Mouse (Mus musculus) megakaryocyte, embryonic 14.5 days (primary cell): ENCODE data around the gene Rho. TPM values are rescaled to one million over a fixed set of nuclear protein-coding genes. Genes with fewer than 3 reads are reported as not detected.
A peak's percentile ranks its signal among the peaks of the same experiment; 100 is the strongest.

Experiments
- H3K27me3 ChIP-seq: replicated peaks from 2 replicates; pipeline ENCODE3; 2012; ENCODE audit warnings: inconsistent platforms
- H3K36me3 ChIP-seq: replicated peaks from 2 replicates; pipeline ENCODE3; 2012; ENCODE audit warnings: low read length, inconsistent platforms, mixed read lengths
- H3K4me1 ChIP-seq: 2 replicates; pipeline ENCODE4 v1.6.1; 2012; ENCODE audit warnings: inconsistent platforms
- H3K4me3 ChIP-seq: replicated peaks from 2 replicates; pipeline ENCODE3; 2012; ENCODE audit warnings: moderate library complexity, mild to moderate bottlenecking, inconsistent platforms
- H3K9me3 ChIP-seq: 2 replicates; pipeline ENCODE4 v1.6.1; 2012; ENCODE audit warnings: inconsistent platforms
- FLI1 ChIP-seq: IDR thresholded peaks from 2 replicates; pipeline ENCODE4 v1.6.1; 2012; ENCODE audit warnings: low read length, inconsistent platforms, mixed read lengths
- GATA1 ChIP-seq: IDR thresholded peaks from 3 replicates; pipeline ENCODE4 v1.6.1; 2012; ENCODE audit warnings: mixed read lengths, low read length, inconsistent platforms, borderline replicate concordance
- polyA plus RNA-seq: library from polyadenylated mRNA; stranded (reverse); fragments of >175 nt; gene quantifications from 2 replicates; pipeline ENCODE4 v1.2.3, GENCODE M21; 2012; ENCODE audit warnings: low replicate concordance; ENCODE audit not compliant: insufficient read depth

The Rho gene
- polyA plus RNA-seq, 1 experiment = not detected

GRCm38 (mm10) chr6:115911763-115912162 is 19.8 kb upstream of the Rho start:
- TF ChIP-seq GATA1 = no peak
- no peak for TF ChIP-seq FLI1
- Histone ChIP-seq H3K9me3 (no peaks in the 10 kb centered on the region), H3K4me1 (peaks cover 90% of the 10 kb centered on the region)

DNA sequence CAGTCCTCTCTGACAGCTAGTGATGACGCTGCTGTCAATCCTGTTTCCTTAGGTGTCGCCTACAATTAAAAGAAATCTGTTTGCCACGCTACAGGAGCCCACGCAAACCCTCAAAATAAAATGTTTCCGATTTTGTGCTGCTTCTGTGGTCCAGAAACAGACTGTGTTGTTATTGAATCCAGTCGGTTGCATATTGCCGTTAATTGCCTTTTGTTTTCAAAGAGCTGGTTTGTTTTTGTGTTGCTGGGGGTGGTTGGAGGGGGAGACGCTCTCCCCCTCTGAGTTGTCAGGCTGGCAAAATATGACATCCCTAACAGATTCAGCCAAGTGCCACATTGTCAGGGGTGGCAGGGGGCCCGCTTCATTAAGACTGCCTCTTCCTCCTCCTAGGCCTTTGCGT is 18.1 kb upstream of the Rho start:
- TF ChIP-seq GATA1 (no peak), FLI1 (no peak)
- peaks cover 85% of the 10 kb centered on the region for H3K4me1 ChIP-seq
- peaks cover 4% of the 10 kb centered on the region for H3K27me3 ChIP-seq
- no peaks in the 10 kb centered on the region for H3K9me3 ChIP-seq
- H3K4me3 ChIP-seq = no peak overlapping the region
- H3K36me3 ChIP-seq = no peaks in the 10 kb centered on the region

More at GRCm38 (mm10) chr6:115911763-115912162, 19.8 kb upstream of the Rho start:
- H3K4me3 ChIP-seq = no peak overlapping the region
- H3K36me3 ChIP-seq = no peaks in the 10 kb centered on the region
- H3K27me3 ChIP-seq = peaks cover 4% of the 10 kb centered on the region

- Histone ChIP-seq H3K27me3 (peaks cover 4% of the 10 kb centered on the region), H3K36me3 (no peaks in the 10 kb centered on the region), H3K4me3 (no peak overlapping the region), H3K9me3 (no peaks in the 10 kb centered on the region), H3K4me1 (peaks cover 78% of the 10 kb centered on the region)
- TF ChIP-seq FLI1 = no peak
Measured at GRCm38 (mm10) chr6:115914511-115915202, 16.9 kb upstream of the Rho start.

- H3K4me1 ChIP-seq = peaks cover 76% of the 10 kb centered on the region
- TF ChIP-seq FLI1 (no peak), GATA1 (no peak)
- no peaks in the 10 kb centered on the region for H3K9me3 ChIP-seq
- peak overlapping the region; percentile 5 for H3K4me3 ChIP-seq
- H3K36me3 ChIP-seq = no peaks in the 10 kb centered on the region
- H3K27me3 ChIP-seq = peaks cover 12% of the 10 kb centered on the region
Measured at GRCm38 (mm10) chr6:115915601-115916445, 15.7 kb upstream of the Rho start.

DNA sequence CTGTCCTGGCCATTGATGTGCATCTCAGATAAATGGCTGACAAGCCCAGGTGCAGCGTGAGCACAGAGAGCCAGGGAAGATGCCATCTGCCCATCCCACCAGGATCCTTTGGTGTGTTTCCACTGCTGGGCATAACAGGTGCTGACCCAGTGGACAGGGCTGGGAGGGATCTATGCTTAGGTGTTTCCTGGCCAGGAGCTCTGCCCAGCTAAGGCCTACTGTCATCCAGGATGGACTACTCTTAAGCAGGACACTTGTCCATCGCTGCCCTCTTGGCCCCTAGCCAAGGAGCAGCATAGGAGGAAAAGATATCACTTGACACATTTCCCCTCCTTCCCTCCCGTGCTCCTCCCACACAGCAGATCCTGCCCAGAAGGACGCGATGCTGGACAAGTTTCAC is 14.9 kb upstream of the Rho start:
- H3K36me3 ChIP-seq = no peaks in the 10 kb centered on the region
- H3K27me3 ChIP-seq = peaks cover 12% of the 10 kb centered on the region
- H3K9me3 ChIP-seq = no peaks in the 10 kb centered on the region
- no peak for TF ChIP-seq FLI1
- no peak for TF ChIP-seq GATA1
- H3K4me3 ChIP-seq = peak overlapping the region; percentile 33
- peaks cover 68% of the 10 kb centered on the region for H3K4me1 ChIP-seq

- no peak for TF ChIP-seq GATA1
- TF ChIP-seq FLI1 = no peak
- peaks cover 59% of the 10 kb centered on the region for H3K4me1 ChIP-seq
Measured at GRCm38 (mm10) chr6:115918615-115919014, 12.9 kb upstream of the Rho start.

DNA sequence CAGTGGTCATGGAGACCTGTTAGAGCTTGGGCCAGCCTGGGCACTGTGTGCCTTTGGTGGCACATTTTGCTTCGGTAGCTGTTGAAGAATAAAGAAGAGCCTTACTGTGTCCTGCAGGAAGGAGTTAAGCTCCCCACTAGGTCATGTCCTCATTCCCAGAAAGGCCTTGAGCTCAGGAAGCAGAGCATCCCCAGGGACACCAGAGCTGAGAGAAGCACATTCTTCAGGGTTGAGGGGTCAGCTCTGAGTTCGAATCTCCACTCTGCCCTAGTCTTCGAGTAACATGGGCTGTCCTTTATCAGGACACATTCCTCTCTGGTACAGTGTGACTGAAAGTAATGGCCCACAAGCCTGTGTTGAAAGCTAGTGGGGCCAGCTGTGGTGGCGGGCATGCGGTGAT is 11.7 kb upstream of the Rho start:
- Histone ChIP-seq H3K4me1 (peaks cover 52% of the 10 kb centered on the region), H3K9me3 (no peaks in the 10 kb centered on the region), H3K27me3 (peaks cover 28% of the 10 kb centered on the region), H3K36me3 (no peaks in the 10 kb centered on the region), H3K4me3 (no peak overlapping the region)
- TF ChIP-seq GATA1 (no peak), FLI1 (no peak)

More at GRCm38 (mm10) chr6:115918615-115919014, 12.9 kb upstream of the Rho start:
- H3K27me3 ChIP-seq = peaks cover 19% of the 10 kb centered on the region
- H3K4me3 ChIP-seq = no peak overlapping the region
- H3K9me3 ChIP-seq = no peaks in the 10 kb centered on the region
- no peaks in the 10 kb centered on the region for H3K36me3 ChIP-seq

- H3K27me3 ChIP-seq = peaks cover 69% of the 10 kb centered on the region
- no peak overlapping the region for H3K4me3 ChIP-seq
- no peaks in the 10 kb centered on the region for H3K9me3 ChIP-seq
- peaks cover 35% of the 10 kb centered on the region for H3K4me1 ChIP-seq
- H3K36me3 ChIP-seq = no peaks in the 10 kb centered on the region
- TF ChIP-seq FLI1 (no peak), GATA1 (no peak)
Measured at GRCm38 (mm10) chr6:115924829-115925228, 6.7 kb upstream of the Rho start.

DNA sequence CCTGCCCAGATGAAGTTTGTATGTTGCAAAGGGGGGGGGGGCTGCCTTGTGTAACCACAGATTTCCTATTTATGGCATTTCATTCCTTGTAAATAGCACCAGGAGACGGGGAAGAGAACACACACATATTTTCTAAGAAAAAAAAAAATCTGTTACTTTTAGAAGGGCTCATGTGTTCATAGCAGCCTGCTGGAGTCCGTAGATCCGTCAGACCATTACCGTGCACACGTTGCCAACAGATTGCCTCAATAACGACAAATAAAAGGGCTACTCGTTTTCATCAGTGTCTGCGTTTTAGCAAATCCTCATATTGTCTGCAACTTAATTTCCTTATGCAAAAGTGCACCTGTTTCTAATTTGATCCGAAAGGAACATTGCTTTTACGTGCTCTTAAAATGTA is 5.1 kb upstream of the Rho start:
- Histone ChIP-seq H3K27me3 (peaks cover 77% of the 10 kb centered on the region), H3K36me3 (no peaks in the 10 kb centered on the region), H3K9me3 (no peaks in the 10 kb centered on the region), H3K4me3 (no peak overlapping the region), H3K4me1 (peaks cover 33% of the 10 kb centered on the region; the same call in 1 of the 2 replicates)
- no peak for TF ChIP-seq GATA1
- TF ChIP-seq FLI1 = no peak
